In genomic region chr8:77549881-77550580, GRCm38 (mm10) we compare ENCODE assay signal across 8 mouse cellular contexts. TPM values are rescaled to one million over a fixed set of nuclear protein-coding genes. Genes with fewer than 3 reads are reported as not detected.
DNase-seq lines count a peak whose midpoint lies in the region; ATAC-seq and TF ChIP-seq lines count a peak whose summit lies in the region.

No protein-coding gene starts in this region.

- peak; percentile 60 for DNase-seq in adrenal gland, adult 2 months
- no peak for DNase-seq in adrenal gland, postnatal 25 days
- peak; percentile 85 for DNase-seq in MEL (ENCODE audit: low read depth, low spot score)
- DNase-seq in cerebellum, postnatal 36 days = peak; percentile 26 to 34
- DNase-seq in kidney, postnatal 0 days (ENCODE audit: low spot score) = peak; percentile 83
- peak; percentile 61 for DNase-seq in lung, postnatal 25 days (ENCODE audit: low spot score)
- peak; percentile 62 for DNase-seq in splenic B cell, adult 2 months (ENCODE audit: low read depth, low spot score)

- no peaks in the 10 kb centered on the region for H3K27me3 ChIP-seq in MEL (ENCODE audit: control insufficient read depth in 1 of 2, insufficient read depth in 2 of 2, low read length in 2 of 2)
- H3K27me3 ChIP-seq in heart, embryonic 12.5 days (replicated peaks) = no peaks in the 10 kb centered on the region
- no peaks in the 10 kb centered on the region for H3K27me3 ChIP-seq in kidney, postnatal 0 days (ENCODE audit: insufficient read depth, low read length)
- H3K27me3 ChIP-seq in splenic B cell, adult 2 months (ENCODE audit: control insufficient read depth, insufficient read depth, low read length, poor library complexity, severe bottlenecking) = no peaks in the 10 kb centered on the region

- 21% methylated on average over 7 of the region's 7 CpGs for WGBS in heart, embryonic 12.5 days
- 18% methylated on average over 7 of the region's 7 CpGs for WGBS in kidney, postnatal 0 days

- peaks cover 18% of the 10 kb centered on the region for H3K79me2 ChIP-seq in MEL (ENCODE audit: control insufficient read depth, insufficient read depth, low read length, poor library complexity)

- H3K9me3 ChIP-seq in MEL (replicated peaks; ENCODE audit: insufficient read depth, low read length) = no peaks in the 10 kb centered on the region
- no peaks in the 10 kb centered on the region for H3K9me3 ChIP-seq in heart, embryonic 12.5 days (replicated peaks)
- no peaks in the 10 kb centered on the region; the same call in 1 of the 2 replicates for H3K9me3 ChIP-seq in kidney, postnatal 0 days (replicated peaks; ENCODE audit: low read length)

- no peak for ATAC-seq in heart, embryonic 12.5 days (ENCODE audit: insufficient number of reproducible peaks, low FRiP score)
- no peak for ATAC-seq in kidney, postnatal 0 days (replicated peaks; ENCODE audit: low FRiP score, low read depth)

- peaks cover 6 to 12% of the 10 kb centered on the region in 2 experiments for H3K36me3 ChIP-seq in MEL (ENCODE audit: control insufficient read depth in 1 of 2, insufficient read depth in 2 of 2, low read length in 2 of 2)
- peaks cover 32% of the 10 kb centered on the region for H3K36me3 ChIP-seq in heart, embryonic 12.5 days
- 0 out of 2 replicates have a peak, but pooled peaks cover 13% of the 10 kb centered on the region for H3K36me3 ChIP-seq in kidney, postnatal 0 days (ENCODE audit: insufficient read depth, low read length)
- H3K36me3 ChIP-seq in splenic B cell, adult 2 months (ENCODE audit: control insufficient read depth, insufficient read depth, low read length, poor library complexity, severe bottlenecking) = peaks cover 13% of the 10 kb centered on the region

- H3K9ac ChIP-seq in MEL (ENCODE audit: control insufficient read depth, low read depth, low read length, poor library complexity, severe bottlenecking) = peak overlapping the region; percentile 85
- H3K9ac ChIP-seq in heart, embryonic 12.5 days = peak overlapping the region; percentile 97
- H3K9ac ChIP-seq in kidney, postnatal 0 days (ENCODE audit: low read depth, low read length) = peak overlapping the region; percentile 92

- peak; percentile 47 to 76 (median 62) for TF ChIP-seq CTCF in MEL (IDR thresholded peaks at IDR 0.05 in 2 of 3, conservative IDR thresholded peaks at IDR 0.05 in 1 of 3; ENCODE audit: control insufficient read depth in 1 of 3, insufficient read depth in 1 of 3, low read depth in 2 of 3, low read length in 3 of 3, poor library complexity in 1 of 3, severe bottlenecking in 1 of 3)
- TF ChIP-seq CTCF in kidney, postnatal 0 days (IDR thresholded peaks at IDR 0.05; ENCODE audit: low read depth) = peak; percentile 79

- peak overlapping the region; percentile 96 for H3K4me2 ChIP-seq in heart, embryonic 12.5 days
- peak overlapping the region; percentile 90 for H3K4me2 ChIP-seq in kidney, postnatal 0 days (ENCODE audit: low read length)

- peak overlapping the region; percentile 42 for H3K27ac ChIP-seq in MEL (ENCODE audit: control insufficient read depth, low read depth, low read length)
- peak overlapping the region; percentile 88; the same call in 1 of the 2 replicates for H3K27ac ChIP-seq in heart, embryonic 12.5 days (ENCODE audit: poor library complexity, severe bottlenecking)
- H3K27ac ChIP-seq in kidney, postnatal 0 days = peak overlapping the region; percentile 94

- TF ChIP-seq POLR2A in MEL (IDR thresholded peaks at IDR 0.05; ENCODE audit: control insufficient read depth in 1 of 2, insufficient read depth in 1 of 2, low read depth in 1 of 2, low read length in 2 of 2, poor library complexity in 1 of 2) = no peak

- peak; percentile 49 for TF ChIP-seq RAD21 in MEL (IDR thresholded peaks at IDR 0.05; ENCODE audit: low read depth, low read length)

- H3K4me1 ChIP-seq in MEL (ENCODE audit: control insufficient read depth in 1 of 2, insufficient read depth in 2 of 2, low read length in 2 of 2) = peaks cover 5 to 8% of the 10 kb centered on the region in 2 experiments
- H3K4me1 ChIP-seq in heart, embryonic 12.5 days (replicated peaks) = peaks cover 6% of the 10 kb centered on the region; the same call in 1 of the 2 replicates
- H3K4me1 ChIP-seq in kidney, postnatal 0 days (replicated peaks; ENCODE audit: insufficient read depth, low read length) = no peaks in the 10 kb centered on the region

- TF ChIP-seq EP300 in MEL (IDR thresholded peaks at IDR 0.05; ENCODE audit: low read depth in 1 of 2, low read length in 2 of 2) = no peak

- peak overlapping the region; percentile 87 to 91 for H3K4me3 ChIP-seq in MEL (ENCODE audit: control insufficient read depth in 1 of 2, insufficient read depth in 1 of 2, low read depth in 2 of 2, low read length in 2 of 2)
- peak overlapping the region; percentile 84 for H3K4me3 ChIP-seq in heart, embryonic 12.5 days
- H3K4me3 ChIP-seq in kidney, postnatal 0 days (replicated peaks; ENCODE audit: low read depth, low read length) = peak overlapping the region; percentile 90

TF ChIP-seq in MEL, 35 proteins besides CTCF, POLR2A, EP300 and RAD21:
- TF ChIP-seq MXI1 (IDR thresholded peaks at IDR 0.05; ENCODE audit: low read depth, low read length) = peak; percentile 38; the same call in 1 of the 2 replicates
- TF ChIP-seq ZC3H11A (IDR thresholded peaks at IDR 0.05; ENCODE audit: low read depth, low read length) = 0 out of 2 replicates have a peak, but pooled peaks have one; percentile 31
- no peak for TF ChIP-seq TBP (IDR thresholded peaks at IDR 0.05; ENCODE audit: low read depth, low read length)
- peak; percentile 70 for TF ChIP-seq ELF1 (IDR thresholded peaks at IDR 0.05; ENCODE audit: low read depth, low read length)
- no peak for TF ChIP-seq NELFE (IDR thresholded peaks at IDR 0.05; ENCODE audit: low read depth, low read length)
- peak; percentile 77 for TF ChIP-seq SIN3A (IDR thresholded peaks at IDR 0.05; ENCODE audit: low read length)
- no peak for TF ChIP-seq BHLHE40 (IDR thresholded peaks at IDR 0.05; ENCODE audit: borderline replicate concordance, low read depth, low read length)
- no peak for TF ChIP-seq ETS1 (IDR thresholded peaks at IDR 0.05; ENCODE audit: low read depth, low read length)
- peak; percentile 53 for TF ChIP-seq SMC3 (IDR thresholded peaks at IDR 0.05; ENCODE audit: low read depth, low read length)
- TF ChIP-seq RCOR1 (IDR thresholded peaks at IDR 0.05; ENCODE audit: low read depth, low read length) = no peak
- no peak for TF ChIP-seq POLR2AphosphoS2 (IDR thresholded peaks at IDR 0.05; ENCODE audit: low read length)
- no peak for TF ChIP-seq MYB (IDR thresholded peaks at IDR 0.05; ENCODE audit: low read depth, low read length)
TF ChIP-seq in MEL: peak in this region for 5.

RNA-seq across cellular contexts. Expression of gene Prmt9, which starts 0.8 kb away (rescaled TPM):
- 10 to 100 TPM; 14.6 to 15.1 TPM for total RNA-seq in adrenal gland, adult 2 months (2021)
- polyA plus RNA-seq in adrenal gland, adult 2 months (2012; rRNA removed) = 8.6 and 11.5 TPM in 2 replicates
- 20.2 and 21.3 TPM in 2 replicates for total RNA-seq in adrenal gland, postnatal 25 days (2021)
- 17.4 and 18.6 TPM in 2 replicates for total RNA-seq in MEL (2012; rRNA removed)
- polyA plus RNA-seq in MEL (2012; ENCODE audit: insufficient read depth in 1 of 2, insufficient read length in 2 of 2, low read depth in 1 of 2, low replicate concordance in 2 of 2, missing spikeins in 1 of 2) = 10 to 100 TPM; 16.0 to 54.2 TPM
- 14.4 and 14.6 TPM in 2 replicates for polyA plus RNA-seq in heart, embryonic 12.5 days (2016; fragmentation: Nextera tagmentation; extraction: Ambion mirVana)
- 16.3 and 16.8 TPM in 2 replicates for polyA plus RNA-seq in kidney, postnatal 0 days (2015; fragmentation: Nextera tagmentation; extraction: Ambion mirVana)

RNA-seq across cellular contexts. Expression of gene Arhgap10, which starts 32.3 kb away (rescaled TPM):
- total RNA-seq in adrenal gland, adult 2 months (2021) = 10 to 100 TPM; 16.9 to 29.1 TPM
- polyA plus RNA-seq in adrenal gland, adult 2 months (2012; rRNA removed) = 20.5 and 32.5 TPM in 2 replicates
- total RNA-seq in adrenal gland, postnatal 25 days (2021) = 28.9 and 34.3 TPM in 2 replicates
- 11.8 and 13.1 TPM in 2 replicates for total RNA-seq in MEL (2012; rRNA removed)
- 10 to 100 TPM in 1 of 2 experiments, not detected in 1; 22.8 TPM for polyA plus RNA-seq in MEL (2012; ENCODE audit: insufficient read depth in 1 of 2, insufficient read length in 2 of 2, low read depth in 1 of 2, low replicate concordance in 2 of 2, missing spikeins in 1 of 2)
- polyA plus RNA-seq in heart, embryonic 12.5 days (2016; fragmentation: Nextera tagmentation; extraction: Ambion mirVana) = 23.8 and 25.3 TPM in 2 replicates
- 26.6 and 28.5 TPM in 2 replicates for polyA plus RNA-seq in kidney, postnatal 0 days (2015; fragmentation: Nextera tagmentation; extraction: Ambion mirVana)

Comparison
In these comparisons a context has a peak if more than half of its experiments do, and no peak if none do; other contexts are left out.
1. H3K27ac ChIP-seq: peak in every context shown above with its lines; median percentile 94 in kidney, postnatal 0 days; 88 in heart, embryonic 12.5 days; 42 in MEL.